14 mouse cellular contexts compared by ENCODE assay signal in the genomic region with DNA sequence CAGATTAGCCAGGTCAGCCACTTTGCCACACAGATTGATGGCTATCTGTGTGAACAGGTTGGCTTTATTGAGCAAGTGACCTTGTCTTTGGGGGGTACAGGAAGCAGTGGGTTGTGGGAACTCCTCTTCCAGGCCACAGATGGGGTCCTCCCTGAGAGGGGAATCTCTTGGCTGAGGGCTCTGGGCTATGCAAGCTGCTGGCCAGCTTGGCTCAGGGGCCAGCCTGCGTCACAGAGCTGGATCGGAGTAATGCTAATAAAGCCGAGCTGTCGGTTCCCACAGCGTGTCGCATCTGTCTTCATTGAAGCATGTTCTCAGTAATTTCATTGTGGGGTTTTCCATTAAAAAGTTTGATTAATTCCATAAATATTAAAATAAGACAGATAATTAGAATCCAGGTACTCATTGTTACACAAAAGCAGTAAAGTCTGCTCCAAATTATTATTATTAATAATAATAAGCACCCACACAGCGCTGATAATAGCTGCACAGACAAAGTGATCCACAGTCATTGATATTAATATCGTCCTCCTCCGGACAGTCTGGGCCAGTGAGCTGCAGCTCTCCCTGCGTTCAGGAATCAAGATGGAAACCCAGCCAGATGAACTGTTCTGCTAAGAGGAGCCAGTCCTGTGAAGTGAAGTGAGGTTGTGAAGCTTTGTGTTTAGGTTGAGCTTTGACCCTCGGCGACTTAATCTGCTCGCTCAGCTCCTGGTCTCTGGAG.
DNase-seq lines count a peak whose midpoint lies in the region; ATAC-seq lines count a peak whose summit lies in the region.
"Had no signal": no experiment of that assay in that cellular context is flagged by ENCODE, and none has a peak within 500 bp of the region (broad histone marks: within the 10 kb centered on the region; RNA-seq: fewer than 3 reads in every experiment).

No protein-coding gene starts in this region.

- H3K4me3 ChIP-seq in limb, embryonic 10.5 days, result no peak overlapping the region
- H3K4me3 ChIP-seq: erythroblast, embryonic 14.5 days; kidney, embryonic 15.5 days; liver, embryonic 13.5 days had no signal

- peak overlapping the region; percentile 46 for H3K27ac ChIP-seq in limb, embryonic 10.5 days
- H3K27ac ChIP-seq: kidney, embryonic 15.5 days; liver, embryonic 13.5 days had no signal

- ATAC-seq in megakaryocyte, adult 5-6 weeks (ENCODE audit: poor library complexity, severe bottlenecking), result no peak

- peaks cover 36% of the 10 kb centered on the region for H3K4me1 ChIP-seq in limb, embryonic 10.5 days
- H3K4me1 ChIP-seq: kidney, embryonic 15.5 days; liver, embryonic 13.5 days had no signal

- no peaks in the 10 kb centered on the region for H3K9me3 ChIP-seq in limb, embryonic 10.5 days (replicated peaks)
- H3K9me3 ChIP-seq: kidney, embryonic 15.5 days; liver, embryonic 13.5 days had no signal

- 76% methylated on average over 13 of the region's 13 CpGs for WGBS in limb, embryonic 10.5 days

- no peaks in the 10 kb centered on the region for H3K36me3 ChIP-seq in limb, embryonic 10.5 days
- H3K36me3 ChIP-seq: kidney, embryonic 15.5 days; liver, embryonic 13.5 days had no signal

- H3K27me3 ChIP-seq in limb, embryonic 10.5 days (ENCODE audit: low read depth, poor library complexity, severe bottlenecking), result no peaks in the 10 kb centered on the region
- H3K27me3 ChIP-seq: kidney, embryonic 15.5 days; liver, embryonic 13.5 days had no signal

- peak; percentile 27 for DNase-seq in embryo, embryonic 10 days (ENCODE audit: low spot score)
- no peak for DNase-seq in embryo, embryonic 9.5 days (ENCODE audit: extremely low spot score)
- DNase-seq in testis, postnatal 10 days (ENCODE audit: low spot score), result peak; percentile 40
- DNase-seq in testis, postnatal 14 days (ENCODE audit: low spot score), result no peak
- no peak for DNase-seq in limb, embryonic 10.5 days (ENCODE audit: low spot score)
- peak; percentile 67 for DNase-seq in retina, postnatal 1 day
- DNase-seq in adrenal gland, postnatal 25 days, result no peak
- DNase-seq: adrenal gland, adult 2 months; liver, embryonic 13.5 days; lung, postnatal 36 days; thymus, postnatal 36 days had no signal

Comparison
In these comparisons a context has a peak if more than half of its experiments do, and no peak if none do; other contexts are left out.
1. DNase-seq: peak in embryo, embryonic 10 days (single experiment), testis, postnatal 10 days (single experiment) and retina, postnatal 1 day (single experiment); none in embryo, embryonic 9.5 days (single experiment), testis, postnatal 14 days (single experiment), limb, embryonic 10.5 days (single experiment) and adrenal gland, postnatal 25 days (single experiment).